Mouse (Mus musculus): Measurements from ENCODE around the gene Kbtbd3. TPM values are rescaled to one million over a fixed set of nuclear protein-coding genes. Genes with fewer than 3 reads are reported as not detected.
A peak's percentile ranks its signal among the peaks of the same experiment; 100 is the strongest.

Gene Kbtbd3
- polyA plus RNA-seq, 1 experiment from 2014 or later: 6.2 TPM

GRCm38 (mm10) chr9:4318939-4319721 is 9.5 kb downstream of the Kbtbd3 start:
- Histone ChIP-seq H3K9me3 (peaks cover 8% of the 10 kb centered on the region; the same call in 1 of the 2 replicates), H3K4me3 (no peak overlapping the region), H3K27me3 (ENCODE audit: insufficient read depth, poor library complexity, severe bottlenecking) (no peaks in the 10 kb centered on the region), H3K27ac (no peak overlapping the region), H3K4me1 (replicated peaks) (no peaks in the 10 kb centered on the region), H3K36me3 (0 out of 2 replicates have a peak, but pooled peaks cover 5% of the 10 kb centered on the region)
- no peak for DNase-seq (ENCODE audit: low spot score)
- WGBS: 88% methylated on average over 6 of the region's 6 CpGs

- H3K4me3 ChIP-seq: no peak overlapping the region
- 84% methylated on average over 1 of the region's 1 CpGs for WGBS
- H3K27ac ChIP-seq: no peak overlapping the region
- H3K36me3 ChIP-seq: no peaks in the 10 kb centered on the region
- DNase-seq (ENCODE audit: low spot score): no peak
- no peaks in the 10 kb centered on the region for H3K27me3 ChIP-seq (ENCODE audit: insufficient read depth, poor library complexity, severe bottlenecking)
- no peaks in the 10 kb centered on the region for H3K4me1 ChIP-seq (replicated peaks)
- H3K9me3 ChIP-seq: no peaks in the 10 kb centered on the region
These were observed 43.5 kb downstream of the Kbtbd3 start for GRCm38 (mm10) chr9:4353163-4353562.

GRCm38 (mm10) chr9:4375828-4376639 is 66.4 kb downstream of the Kbtbd3 start, which contains the start of gene Msantd4:
TSS of gene Msantd4 (plus strand) at chr9:4376562.
- Histone ChIP-seq H3K27ac (peak within 1 kb of the TSS; percentile 92), H3K36me3 (peaks cover 5% of the 10 kb centered on the region), H3K4me3 (peak within 1 kb of the TSS; percentile 80), H3K9me3 (no peaks in the 10 kb centered on the region), H3K4me1 (replicated peaks) (peaks cover 10% of the 10 kb centered on the region), H3K27me3 (ENCODE audit: insufficient read depth, poor library complexity, severe bottlenecking) (no peaks in the 10 kb centered on the region)
- peak; percentile 98 for DNase-seq (ENCODE audit: low spot score)
- 2% methylated on average over 31 of the region's 31 CpGs for WGBS

DNA sequence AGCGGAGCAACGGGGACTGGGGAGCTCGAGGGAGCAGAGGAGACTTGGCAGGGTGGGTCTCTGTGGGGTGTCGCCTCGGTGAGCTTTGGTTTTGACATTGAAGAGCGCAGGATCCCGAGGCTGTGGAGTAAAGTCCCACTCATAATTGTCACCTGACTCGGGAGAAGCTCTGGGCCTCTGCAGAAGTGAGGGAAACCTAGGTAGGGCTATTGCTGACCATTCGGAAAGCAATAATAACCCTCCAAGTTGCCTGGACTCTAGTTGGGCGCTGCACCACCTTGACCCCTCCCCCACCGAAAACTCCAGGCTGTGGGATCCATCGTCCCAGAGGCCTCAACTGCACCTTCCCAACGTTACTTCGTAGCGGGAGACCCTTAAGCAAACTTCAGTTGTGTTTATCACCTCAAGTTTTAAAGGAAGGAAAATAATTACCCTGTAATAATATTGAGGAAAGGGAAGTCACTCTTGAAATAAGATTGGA is 67.0 kb downstream of the Kbtbd3 start:
- Histone ChIP-seq H3K4me1 (replicated peaks) (peaks cover 10% of the 10 kb centered on the region), H3K36me3 (peaks cover 7% of the 10 kb centered on the region), H3K27ac (peak overlapping the region; percentile 92), H3K27me3 (ENCODE audit: insufficient read depth, poor library complexity, severe bottlenecking) (no peaks in the 10 kb centered on the region), H3K4me3 (peak overlapping the region; percentile 80), H3K9me3 (no peaks in the 10 kb centered on the region)
- DNase-seq (ENCODE audit: low spot score): no peak
- WGBS: 2% methylated on average over 15 of the region's 15 CpGs

Other genes with a start within 250 kb of the Kbtbd3 start
- 25.0 and 29.1 TPM in 2 replicates for gene Aasdhppt, start 362 bp upstream of the Kbtbd3 start, polyA plus RNA-seq (2016; fragmentation: Nextera tagmentation; extraction: Ambion mirVana)
- 49.8 and 54.7 TPM in 2 replicates for gene Msantd4, start 66.7 kb downstream of the Kbtbd3 start, polyA plus RNA-seq (2016; fragmentation: Nextera tagmentation; extraction: Ambion mirVana)